Mouse (Mus musculus) common myeloid progenitor, adult 5-6 weeks (primary cell): ENCODE data around the gene Skor1. TPM values are rescaled to one million over a fixed set of nuclear protein-coding genes. Genes with fewer than 3 reads are reported as not detected.

Experiments
- ATAC-seq: replicated peaks from 2 replicates; pipeline ENCODE4 v1.8.0; 2016; ENCODE audit warnings: low read depth, mild to moderate bottlenecking, moderate TSS enrichment, inconsistent platforms; ENCODE audit not compliant: poor library complexity, severe bottlenecking
- total RNA-seq: library from RNA; stranded (forward); fragments of 200-1000, 187-1606 nt; gene quantifications from 2 replicates; pipeline ENCODE4 v1.2.3, GENCODE M21; 2017

The Skor1 gene
- total RNA-seq, 1 experiment from 2014 or later = not detected

DNA sequence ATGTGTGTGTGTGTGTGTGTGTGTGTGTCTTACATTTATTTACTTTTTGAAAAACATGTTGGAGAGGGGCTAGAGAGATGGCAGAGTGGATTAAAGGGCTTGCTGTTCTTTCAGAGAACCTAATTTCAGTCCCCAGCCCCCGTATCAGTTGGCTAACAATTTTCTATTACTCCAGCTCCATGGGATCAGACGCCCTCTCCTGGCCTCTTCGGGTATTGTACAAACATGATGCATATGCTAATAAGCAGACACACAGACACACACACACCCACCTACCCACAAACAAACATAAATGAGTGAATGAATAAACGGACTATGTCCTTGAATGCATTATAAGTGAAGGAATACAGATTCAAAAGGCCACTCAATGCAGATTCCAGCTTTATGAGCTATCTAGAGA, 49.4 kb downstream of the Skor1 start:
- ATAC-seq = no peak

DNA sequence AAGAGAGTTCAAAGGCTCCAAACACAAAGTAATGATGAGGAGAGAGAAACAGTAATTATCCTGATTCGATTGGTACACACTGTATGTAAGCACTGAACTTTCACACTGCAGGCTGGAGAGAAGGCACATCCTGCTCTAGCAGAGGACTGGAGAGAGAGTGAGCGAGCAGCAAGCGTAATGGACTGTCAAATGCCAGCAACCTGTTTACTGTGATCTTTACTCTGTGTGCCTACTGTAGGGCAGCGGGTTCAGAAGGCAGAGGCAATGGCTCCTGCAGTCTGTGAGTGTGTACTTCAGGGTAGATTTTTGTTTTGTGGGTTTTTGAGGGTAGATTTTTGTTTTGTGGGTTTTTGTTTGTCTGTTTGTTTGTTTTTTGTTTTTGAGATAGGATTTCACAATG, 49.9 kb downstream of the Skor1 start:
- no peak for ATAC-seq

- no peak for ATAC-seq
Observed at GRCm38 (mm10) chr9:63097204-63097603, 51.6 kb downstream of the Skor1 start.

- no peak for ATAC-seq
Observed at GRCm38 (mm10) chr9:63094030-63094429, 54.7 kb downstream of the Skor1 start.

- ATAC-seq = no peak
Observed at GRCm38 (mm10) chr9:63092567-63092966, 56.2 kb downstream of the Skor1 start.

GRCm38 (mm10) chr9:63091971-63092528, 56.7 kb downstream of the Skor1 start:
- ATAC-seq = peak; percentile 68; the same call in 1 of the 2 replicates

- no peak for ATAC-seq
Observed at GRCm38 (mm10) chr9:63091101-63091921, 57.5 kb downstream of the Skor1 start.

DNA sequence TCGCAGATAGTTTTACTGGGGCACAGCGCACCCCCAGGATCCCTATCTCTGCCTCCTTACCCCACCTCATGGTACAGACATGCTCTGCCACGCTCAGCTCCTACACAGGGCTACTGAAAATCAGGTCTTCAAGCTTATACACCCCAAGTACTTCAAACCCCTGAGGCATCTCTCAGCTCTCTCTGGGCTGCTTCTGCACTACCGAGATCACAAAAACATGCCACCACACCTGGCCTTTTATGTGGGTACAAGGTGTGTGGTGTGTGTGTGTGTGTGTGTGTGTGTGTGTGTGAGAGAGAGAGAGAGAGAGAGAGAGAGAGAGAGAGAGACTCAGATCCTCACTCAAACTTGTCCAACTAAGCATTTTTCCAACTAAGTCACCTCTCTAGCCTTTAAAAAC, 59.6 kb downstream of the Skor1 start:
- ATAC-seq = no peak

Other genes with a start within 250 kb of the Skor1 start
- gene Pias1, start 161.0 kb downstream of the Skor1 start, total RNA-seq = 34.5 and 49.8 TPM in 2 replicates
- gene Map2k5, start 228.9 kb upstream of the Skor1 start, total RNA-seq = 19.2 and 20.7 TPM in 2 replicates